Mouse (Mus musculus) lung, embryonic 14.5 days (tissue): Measurements from ENCODE around the gene Nt5c2. TPM values are rescaled to one million over a fixed set of nuclear protein-coding genes. Genes with fewer than 3 reads are reported as not detected.
"Not testable (repeated sequence)": the region's sequence is repeated elsewhere in the genome, so short reads cannot be mapped to it uniquely, and the experiment has no call there.

Experiments
- ATAC-seq: fragments of 200-750 bp; cut with Nextera tagmentation; 2 replicates; pipeline ENCODE4 v1.8.0; 2017; ENCODE audit warnings: mild to moderate bottlenecking, moderate TSS enrichment, moderate library complexity; ENCODE audit not compliant: insufficient read depth
- DNase-seq: peaks from one replicate; pipeline ENCODE4 v3.0.0-alpha.2; 2015
- H3K27ac ChIP-seq: fragments of 300-500 bp; sonication (generic); 2 replicates; pipeline ENCODE4 v1.5.1; 2014; ENCODE audit warnings: low read depth, mild to moderate bottlenecking, moderate library complexity
- H3K27me3 ChIP-seq: fragments of 300-500 bp; sonication (generic); 2 replicates; pipeline ENCODE4 v1.6.1; 2014; ENCODE audit warnings: low read length, control low read depth; ENCODE audit not compliant: insufficient read depth
- H3K36me3 ChIP-seq: fragments of 300-500 bp; sonication (generic); 2 replicates; pipeline ENCODE4 v1.6.1; 2014; ENCODE audit warnings: control low read depth; ENCODE audit not compliant: insufficient read depth
- H3K4me1 ChIP-seq: fragments of 300-500 bp; sonication (generic); 2 replicates; pipeline ENCODE4 v1.6.1; 2014; ENCODE audit warnings: antibody characterized with exemption, control low read depth; ENCODE audit not compliant: insufficient read depth
- H3K4me2 ChIP-seq: fragments of 300-500 bp; sonication (generic); 2 replicates; pipeline ENCODE4 v1.6.1; 2014; ENCODE audit warnings: mild to moderate bottlenecking
- H3K4me3 ChIP-seq: fragments of 300-500 bp; sonication (generic); 2 replicates; pipeline ENCODE4 v1.5.1; 2014; ENCODE audit warnings: low read depth, low read length
- H3K9ac ChIP-seq: fragments of 300-500 bp; sonication (generic); 2 replicates; pipeline ENCODE4 v1.6.1; 2014
- H3K9me3 ChIP-seq: fragments of 300-500 bp; sonication (generic); 2 replicates; pipeline ENCODE4 v1.6.1; 2016; ENCODE audit warnings: low read depth, low read length, control low read depth
- CTCF ChIP-seq: IDR thresholded peaks from 2 replicates; pipeline ENCODE4 v1.5.1; 2016; ENCODE audit warnings: antibody characterized with exemption, low read depth
- WGBS: fragments of 180-500 bp; shearing (Covaris S2); extraction: QIAGEN DNeasy Blood & Tissue Kit; methylation state at CpG from one replicate; pipeline ENCODE4 v1.1.7; 2014; 5-methylcytosine and 5-hydroxymethylcytosine counted together
- polyA plus RNA-seq: library from polyadenylated mRNA; unstranded; fragments of >200 nt; fragmentation: Nextera tagmentation; extraction: Ambion mirVana; gene quantifications from 2 replicates; pipeline ENCODE4 v1.2.1, GENCODE M21; 2014

Gene Nt5c2
- polyA plus RNA-seq, 1 experiment from 2014 or later: 81.2 TPM

DNA sequence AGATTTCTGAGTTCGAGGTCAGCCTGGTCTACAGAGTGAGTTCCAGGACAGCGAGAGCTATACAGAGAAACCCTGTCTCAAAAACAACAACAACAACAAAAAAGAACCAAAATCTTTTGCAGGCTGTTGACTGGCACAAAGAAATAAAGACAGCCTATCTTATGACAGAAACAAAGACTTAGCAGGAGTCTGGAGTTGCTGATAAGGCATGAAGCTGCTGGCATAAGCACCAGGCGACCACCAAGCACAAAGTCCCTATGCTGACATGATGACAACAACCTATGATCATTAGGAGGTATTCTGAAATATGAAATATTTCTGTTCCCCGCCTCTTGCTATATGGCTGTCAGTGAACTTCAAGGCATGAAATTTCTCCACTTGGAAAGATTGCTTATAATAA lies 16.0 kb downstream of the Nt5c2 start:
- no peak for TF ChIP-seq CTCF
- H3K27ac ChIP-seq: no peak overlapping the region
- 73% methylated on average over 4 of the region's 4 CpGs for WGBS
- H3K27me3 ChIP-seq: no peaks in the 10 kb centered on the region
- no peaks in the 10 kb centered on the region for H3K36me3 ChIP-seq
- DNase-seq (no peak), ATAC-seq (no peak)
- no peak overlapping the region for H3K4me3 ChIP-seq
- no peaks in the 10 kb centered on the region for H3K9me3 ChIP-seq
- H3K9ac ChIP-seq: no peak overlapping the region
- H3K4me1 ChIP-seq: no peaks in the 10 kb centered on the region
- no peak overlapping the region for H3K4me2 ChIP-seq

DNA sequence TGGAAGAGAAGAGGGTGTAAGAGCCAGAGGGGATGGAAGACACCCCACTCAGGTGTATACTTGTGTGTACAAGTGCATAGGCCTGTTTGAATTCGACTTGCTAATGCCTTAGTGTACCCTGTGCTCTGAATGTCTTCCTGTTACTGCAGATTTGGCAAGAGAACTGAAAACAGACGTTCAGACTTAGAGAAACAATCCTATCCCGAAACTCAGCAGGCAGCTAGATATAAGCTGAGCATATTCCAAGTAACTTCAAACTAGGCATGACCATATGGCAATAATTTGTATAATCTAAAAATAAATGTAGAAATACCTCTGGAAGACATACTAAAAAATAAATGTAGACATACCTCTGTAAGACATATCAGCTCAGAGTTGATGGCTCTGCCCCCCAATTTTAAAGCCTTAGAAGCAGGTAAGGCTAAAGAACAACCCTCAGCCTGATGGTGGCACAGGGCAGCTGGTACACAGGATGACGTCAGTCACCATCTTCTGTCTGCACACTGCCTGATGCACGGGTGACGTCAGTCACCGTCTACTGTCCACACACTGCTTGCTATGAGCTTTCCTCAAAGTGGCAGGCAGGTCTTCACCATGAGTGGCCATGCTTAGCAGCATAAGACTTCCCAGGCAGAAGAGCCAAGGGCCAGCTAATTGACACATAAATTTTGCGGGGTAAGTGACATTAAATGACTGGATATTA lies 16.6 kb downstream of the Nt5c2 start:
- no peaks in the 10 kb centered on the region for H3K9me3 ChIP-seq
- 78% methylated on average over 8 of the region's 8 CpGs for WGBS
- H3K4me3 ChIP-seq: no peak overlapping the region
- H3K4me1 ChIP-seq: no peaks in the 10 kb centered on the region
- no peak overlapping the region for H3K4me2 ChIP-seq
- no peak overlapping the region for H3K27ac ChIP-seq
- ATAC-seq (no peak), DNase-seq (no peak)
- H3K27me3 ChIP-seq: no peaks in the 10 kb centered on the region
- H3K36me3 ChIP-seq: no peaks in the 10 kb centered on the region
- no peak overlapping the region for H3K9ac ChIP-seq
- no peak for TF ChIP-seq CTCF

DNA sequence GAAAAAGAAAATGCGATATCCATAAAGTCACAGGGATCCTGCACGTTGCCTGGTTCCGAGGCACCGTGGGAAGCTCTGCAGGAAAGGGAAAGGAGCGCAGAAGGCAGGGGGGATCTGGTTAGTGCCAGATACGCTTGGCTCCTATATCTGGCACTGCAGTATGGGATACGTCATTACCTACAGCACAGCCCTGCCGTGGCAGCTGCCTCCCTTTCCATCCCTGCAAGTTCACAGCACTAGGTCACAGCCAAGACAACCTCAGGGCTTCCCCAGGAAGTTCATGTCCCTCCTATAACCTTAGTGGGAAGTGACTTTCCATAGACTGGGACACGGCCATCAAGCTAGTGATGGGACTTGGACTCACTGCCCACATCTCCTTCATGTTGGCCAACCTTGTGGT lies 18.9 kb downstream of the Nt5c2 start:
- no peaks in the 10 kb centered on the region for H3K9me3 ChIP-seq
- no peaks in the 10 kb centered on the region for H3K36me3 ChIP-seq
- no peaks in the 10 kb centered on the region for H3K27me3 ChIP-seq
- TF ChIP-seq CTCF: no peak
- H3K4me1 ChIP-seq: no peaks in the 10 kb centered on the region
- 79% methylated on average over 9 of the region's 9 CpGs for WGBS
- H3K4me3 ChIP-seq: no peak overlapping the region
- H3K9ac ChIP-seq: no peak overlapping the region
- H3K4me2 ChIP-seq: no peak overlapping the region
- no peak for ATAC-seq
- DNase-seq: no peak
- H3K27ac ChIP-seq: no peak overlapping the region

DNA sequence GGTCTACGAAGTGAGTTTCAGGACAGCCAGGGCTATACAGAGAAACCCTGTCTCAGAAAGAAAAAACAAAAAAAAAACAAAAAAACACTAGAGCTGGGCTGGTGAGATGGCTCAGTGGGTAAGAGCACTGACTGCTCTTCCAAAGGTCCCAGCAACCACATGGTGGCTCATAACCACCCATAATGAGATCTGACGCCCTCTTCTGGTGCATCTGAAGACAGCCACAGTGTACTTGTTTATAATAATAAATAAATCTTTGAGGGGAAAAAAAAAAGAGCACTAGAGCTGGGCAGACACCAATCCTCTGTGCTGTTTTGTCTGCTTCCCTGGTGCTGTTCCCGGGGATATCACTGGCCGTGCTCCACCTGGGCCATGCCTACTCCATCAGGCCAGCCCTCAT lies 22.6 kb downstream of the Nt5c2 start:
- not testable (repeated sequence) for H3K9ac ChIP-seq, H3K9me3 ChIP-seq, ATAC-seq, H3K4me2 ChIP-seq, H3K27ac ChIP-seq, H3K36me3 ChIP-seq, H3K27me3 ChIP-seq, DNase-seq, H3K4me3 ChIP-seq, H3K4me1 ChIP-seq
- WGBS: 58% methylated on average over 4 of the region's 4 CpGs

DNA sequence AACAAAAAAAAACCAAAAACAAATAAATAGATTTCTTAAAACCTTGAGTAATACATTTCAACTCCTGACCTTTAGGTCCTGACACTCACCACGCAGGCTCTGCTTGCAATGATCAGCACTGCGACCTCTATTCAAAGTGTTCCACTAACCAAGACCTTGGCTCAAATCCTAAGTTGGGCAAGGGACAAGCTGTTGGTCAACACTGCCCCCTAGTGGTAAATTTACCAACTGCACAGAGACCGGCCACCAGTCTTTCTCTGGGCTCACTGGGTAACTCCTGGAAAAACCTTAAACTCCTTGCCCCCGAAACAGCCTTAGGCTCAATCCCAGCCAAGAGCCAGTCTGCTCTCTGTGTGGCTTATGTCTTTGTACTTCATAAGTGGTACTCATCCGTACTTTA lies 23.8 kb downstream of the Nt5c2 start:
- Histone ChIP-seq H3K9ac (no peak overlapping the region), H3K4me3 (no peak overlapping the region), H3K4me1 (peaks cover 5% of the 10 kb centered on the region; the same call in 1 of the 2 replicates), H3K4me2 (no peak overlapping the region), H3K27ac (no peak overlapping the region), H3K9me3 (no peaks in the 10 kb centered on the region), H3K27me3 (no peaks in the 10 kb centered on the region), H3K36me3 (no peaks in the 10 kb centered on the region)
- 14% methylated on average over 5 of the region's 5 CpGs for WGBS
- DNase-seq (peak; percentile 94), ATAC-seq (peak; percentile 45; the same call in 1 of the 2 replicates)
- peak; percentile 98 for TF ChIP-seq CTCF

DNA sequence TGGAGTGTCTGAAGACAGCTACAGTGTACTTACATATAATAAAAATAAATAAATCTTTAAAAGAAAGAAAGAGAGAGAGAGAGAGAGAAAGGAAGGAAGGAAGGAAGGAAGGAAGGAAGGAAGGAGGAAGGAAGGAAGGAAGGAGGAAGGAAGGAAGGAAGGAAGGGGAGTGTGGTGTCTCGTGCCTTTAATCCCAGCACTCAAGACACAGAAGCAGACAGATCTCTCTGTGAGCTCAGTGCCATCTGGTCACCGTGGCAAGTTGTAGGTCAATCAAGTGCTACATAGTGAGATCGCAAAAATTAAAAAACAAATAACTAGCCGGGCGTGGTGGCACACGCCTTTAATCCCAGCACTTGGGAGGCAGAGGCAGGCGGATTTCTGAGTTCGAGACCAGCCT lies 24.3 kb downstream of the Nt5c2 start:
- not testable (repeated sequence) for H3K4me2 ChIP-seq, DNase-seq, H3K4me3 ChIP-seq, H3K36me3 ChIP-seq, H3K27ac ChIP-seq, H3K4me1 ChIP-seq, H3K9ac ChIP-seq, H3K9me3 ChIP-seq, ATAC-seq, H3K27me3 ChIP-seq
- WGBS: 78% methylated on average over 8 of the region's 8 CpGs

DNA sequence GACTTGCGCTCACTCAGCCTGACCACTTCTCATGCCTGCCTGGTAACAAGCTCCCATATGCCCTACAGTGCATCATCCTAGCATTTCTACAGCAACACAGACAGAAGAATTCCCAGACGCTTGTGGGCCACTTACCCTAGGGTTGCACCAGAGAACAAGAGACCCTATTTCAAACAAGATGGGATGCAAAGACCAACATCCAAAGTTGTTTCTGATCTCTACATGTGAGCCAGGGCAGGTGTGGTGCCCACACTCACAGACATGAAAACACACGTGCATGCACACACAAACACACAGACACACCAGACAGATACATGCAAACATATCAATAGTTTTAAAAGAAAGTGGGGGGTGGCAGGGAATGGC lies 24.8 kb downstream of the Nt5c2 start:
- Histone ChIP-seq H3K27me3 (no peaks in the 10 kb centered on the region), H3K4me1 (peaks cover 5% of the 10 kb centered on the region; the same call in 1 of the 2 replicates), H3K9ac (no peak overlapping the region), H3K27ac (no peak overlapping the region), H3K9me3 (no peaks in the 10 kb centered on the region), H3K4me2 (no peak overlapping the region), H3K4me3 (no peak overlapping the region), H3K36me3 (no peaks in the 10 kb centered on the region)
- no peak for DNase-seq
- WGBS: 82% methylated on average over 3 of the region's 3 CpGs
- TF ChIP-seq CTCF: no peak
- no peak for ATAC-seq
